Mouse (Mus musculus) bone marrow, adult 2 months (tissue): ENCODE data around the gene Birc2. TPM values are rescaled to one million over a fixed set of nuclear protein-coding genes. Genes with fewer than 3 reads are reported as not detected.
"Not testable (repeated sequence)": the region's sequence is repeated elsewhere in the genome, so short reads cannot be mapped to it uniquely, and the experiment has no call there.

Experiments
- H3K27ac ChIP-seq: fragments of 200-500 bp; 2 replicates; pipeline ENCODE4 v1.5.1; 2012; ENCODE audit warnings: low read depth, mild to moderate bottlenecking, control low read depth, inconsistent platforms, low read length; ENCODE audit not compliant: control insufficient read depth, poor library complexity, insufficient read depth
- H3K4me1 ChIP-seq: fragments of 200-500 bp; 2 replicates; pipeline ENCODE4 v1.6.1; 2011; ENCODE audit warnings: low read length; ENCODE audit not compliant: control insufficient read depth, insufficient read depth
- H3K4me3 ChIP-seq: fragments of 200-500 bp; replicated peaks from 2 replicates; pipeline ENCODE3; 2011; ENCODE audit warnings: mild to moderate bottlenecking, low read depth, low read length, control low read depth; ENCODE audit not compliant: control insufficient read depth
- CTCF ChIP-seq: fragments of 200-500 bp; IDR thresholded peaks from 2 replicates; pipeline ENCODE4 v1.5.1; 2011; ENCODE audit warnings: low read length, control low read depth; ENCODE audit not compliant: control insufficient read depth, insufficient read depth
- POLR2A ChIP-seq: fragments of 200-500 bp; IDR thresholded peaks from 2 replicates; pipeline ENCODE4 v1.6.1; 2011; ENCODE audit warnings: low read depth, mild to moderate bottlenecking, control low read depth, low read length, borderline replicate concordance; ENCODE audit not compliant: control insufficient read depth
- WGBS: fragments of 180-500 bp; shearing (Covaris S2); methylation state at CpG from one replicate; pipeline ENCODE4 v1.1.7; 2018; 5-methylcytosine and 5-hydroxymethylcytosine counted together
- polyA plus RNA-seq: library from polyadenylated mRNA; stranded (reverse); fragments of >200 nt; gene quantifications from 2 replicates; pipeline ENCODE4 v1.2.4, GENCODE M21; 2011; ENCODE audit warnings: low replicate concordance; ENCODE audit not compliant: missing spikeins, insufficient read depth, insufficient read length

Birc2 gene
- polyA plus RNA-seq, 1 experiment, result 41.1 TPM

GRCm38 (mm10) chr9:7871316-7872043, 34.6 kb upstream of the Birc2 start:
- Histone ChIP-seq H3K4me1 (peaks cover 7% of the 10 kb centered on the region), H3K27ac (peak overlapping the region; percentile 92), H3K4me3 (peak overlapping the region; percentile 61)
- no peak for TF ChIP-seq POLR2A
- TF ChIP-seq CTCF, result no peak
- whole genome bisulfite sequencing, result 20% methylated on average over 4 of the region's 4 CpGs

GRCm38 (mm10) chr9:7870556-7871315, 33.9 kb upstream of the Birc2 start:
- peak overlapping the region; percentile 61 for H3K4me3 ChIP-seq
- peak overlapping the region; percentile 92 for H3K27ac ChIP-seq
- peaks cover 7% of the 10 kb centered on the region for H3K4me1 ChIP-seq

GRCm38 (mm10) chr9:7868838-7869491, 32.1 kb upstream of the Birc2 start:
- TF ChIP-seq CTCF, result no peak
- no peak for TF ChIP-seq POLR2A
- Histone ChIP-seq H3K4me3 (peak overlapping the region; percentile 10), H3K4me1 (peaks cover 7% of the 10 kb centered on the region), H3K27ac (peak overlapping the region; percentile 93)
- WGBS, result 14% methylated on average over 4 of the region's 4 CpGs

More at GRCm38 (mm10) chr9:7870556-7871315, 33.9 kb upstream of the Birc2 start:
- no peak for TF ChIP-seq POLR2A
- no peak for TF ChIP-seq CTCF
- 59% methylated on average over 10 of the region's 10 CpGs for WGBS

- no peak for TF ChIP-seq CTCF
- no peak for TF ChIP-seq POLR2A
- Histone ChIP-seq H3K4me1 (peaks cover 6% of the 10 kb centered on the region; the same call in 1 of the 2 replicates), H3K27ac (peak overlapping the region; percentile 81), H3K4me3 (no peak overlapping the region)
- WGBS, result 66% methylated on average over 3 of the region's 3 CpGs
Measured at GRCm38 (mm10) chr9:7867981-7868380, 31.1 kb upstream of the Birc2 start.

- H3K4me1 ChIP-seq, H3K4me3 ChIP-seq, H3K27ac ChIP-seq: not testable (repeated sequence)
- WGBS, result 78% methylated on average over 2 of the region's 2 CpGs
Measured at GRCm38 (mm10) chr9:7866981-7867380, 30.1 kb upstream of the Birc2 start.

- Histone ChIP-seq H3K27ac (no peak overlapping the region), H3K4me3 (no peak overlapping the region), H3K4me1 (no peaks in the 10 kb centered on the region)
- 86% methylated on average over 5 of the region's 5 CpGs for WGBS
- TF ChIP-seq CTCF, result no peak
- TF ChIP-seq POLR2A, result no peak
Measured at GRCm38 (mm10) chr9:7860976-7861375, 24.1 kb upstream of the Birc2 start.

GRCm38 (mm10) chr9:7855912-7856311, 19.0 kb upstream of the Birc2 start:
- no peak overlapping the region for H3K4me3 ChIP-seq
- TF ChIP-seq POLR2A, result no peak
- TF ChIP-seq CTCF, result no peak
- H3K27ac ChIP-seq, result no peak overlapping the region
- 68% methylated on average over 3 of the region's 3 CpGs for WGBS
- no peaks in the 10 kb centered on the region for H3K4me1 ChIP-seq

- Histone ChIP-seq H3K27ac (no peak overlapping the region), H3K4me3 (no peak overlapping the region), H3K4me1 (no peaks in the 10 kb centered on the region)
- WGBS, result 70% methylated on average over 1 of the region's 1 CpGs
- TF ChIP-seq CTCF (0 out of 2 replicates have a peak, but pooled peaks have one; percentile 6), POLR2A (no peak)
Measured at GRCm38 (mm10) chr9:7855374-7855773, 18.5 kb upstream of the Birc2 start.

- 88% methylated on average over 14 of the region's 14 CpGs for WGBS
- not testable (repeated sequence) for H3K4me1 ChIP-seq, H3K4me3 ChIP-seq, H3K27ac ChIP-seq
Measured at GRCm38 (mm10) chr9:7854196-7854595, 17.3 kb upstream of the Birc2 start.
